Mouse (Mus musculus) heart, embryonic 14.5 days (tissue): ENCODE results near the gene Kcnip1. TPM values are rescaled to one million over a fixed set of nuclear protein-coding genes. Genes with fewer than 3 reads are reported as not detected.

ENCODE experiments used
- ATAC-seq: fragments of 200-750 bp; cut with Nextera tagmentation; 2 replicates; pipeline ENCODE4 v1.8.0; 2017; ENCODE audit warnings: low read depth, moderate TSS enrichment; ENCODE audit not compliant: insufficient number of reproducible peaks, insufficient read depth, low FRiP score
- H3K27ac ChIP-seq, 2 experiments: fragments of 200-500 bp in 1 of 2; fragments of 300-500 bp in 1 of 2; sonication (generic) in 1 of 2; replicated peaks in 1 of 2; 2 replicates each; pipeline ENCODE4 v1.5.1; 2012 to 2014; ENCODE audit warnings: low read depth in 2 of 2, low read length in 2 of 2, control low read depth in 1 of 2, mild to moderate bottlenecking in 1 of 2, mixed read lengths in 1 of 2; ENCODE audit not compliant: control insufficient read depth in 1 of 2, insufficient read depth in 1 of 2
- H3K27me3 ChIP-seq: fragments of 300-500 bp; sonication (generic); 2 replicates; pipeline ENCODE4 v1.6.1; 2014; ENCODE audit warnings: mild to moderate bottlenecking, low read length, control low read depth; ENCODE audit not compliant: control insufficient read depth, insufficient read depth
- H3K36me3 ChIP-seq: fragments of 300-500 bp; sonication (generic); 2 replicates; pipeline ENCODE4 v1.6.1; 2014; ENCODE audit warnings: mild to moderate bottlenecking, control low read depth, low read length, mixed read lengths; ENCODE audit not compliant: control insufficient read depth, insufficient read depth
- H3K4me1 ChIP-seq, 2 experiments: fragments of 200-500 bp in 1 of 2; fragments of 300-500 bp in 1 of 2; sonication (generic) in 1 of 2; 2 replicates each; pipeline ENCODE4 v1.6.1; 2012 to 2014; ENCODE audit warnings: low read length in 2 of 2, control low read depth in 1 of 2, mixed read lengths in 1 of 2; ENCODE audit not compliant: control insufficient read depth in 2 of 2, insufficient read depth in 2 of 2
- H3K4me2 ChIP-seq: fragments of 300-500 bp; sonication (generic); 2 replicates; pipeline ENCODE4 v1.6.1; 2014; ENCODE audit warnings: mild to moderate bottlenecking, low read length
- H3K4me3 ChIP-seq, 2 experiments: fragments of 200-500 bp in 1 of 2; fragments of 300-500 bp in 1 of 2; sonication (generic) in 1 of 2; 2 replicates each; pipeline ENCODE4 v1.5.1; 2012 to 2014; ENCODE audit warnings: low read length in 2 of 2, mild to moderate bottlenecking in 2 of 2, control low read depth in 1 of 2, low read depth in 1 of 2, moderate library complexity in 1 of 2; ENCODE audit not compliant: control insufficient read depth in 1 of 2, insufficient read depth in 1 of 2
- H3K9ac ChIP-seq: fragments of 300-500 bp; sonication (generic); 2 replicates; pipeline ENCODE4 v1.6.1; 2014; ENCODE audit warnings: mild to moderate bottlenecking, low read length
- H3K9me3 ChIP-seq: fragments of 300-500 bp; sonication (generic); 2 replicates; pipeline ENCODE4 v1.6.1; 2016; ENCODE audit warnings: low read length, control low read depth; ENCODE audit not compliant: control insufficient read depth
- WGBS: fragments of 180-500 bp; shearing (Covaris S2); extraction: QIAGEN DNeasy Blood & Tissue Kit; methylation state at CpG from one replicate; pipeline ENCODE4 v1.1.7; 2014; 5-methylcytosine and 5-hydroxymethylcytosine counted together
- polyA plus RNA-seq: library from polyadenylated mRNA; unstranded; fragments of >200 nt; fragmentation: Nextera tagmentation; extraction: Ambion mirVana; gene quantifications from 2 replicates; pipeline ENCODE4 v1.2.1, GENCODE M21; 2014

Kcnip1 gene
- polyA plus RNA-seq, 1 experiment from 2014 or later = 0.11 TPM

- H3K27me3 ChIP-seq = no peaks in the 10 kb centered on the region
- ATAC-seq = no peak
- H3K4me1 ChIP-seq = no peaks in the 10 kb centered on the region
- WGBS = 78% methylated on average over 2 of the region's 2 CpGs
- no peak overlapping the region for H3K4me3 ChIP-seq
- no peaks in the 10 kb centered on the region for H3K9me3 ChIP-seq
- no peak overlapping the region for H3K27ac ChIP-seq
- H3K4me2 ChIP-seq = no peak overlapping the region
- no peak overlapping the region for H3K9ac ChIP-seq
- no peaks in the 10 kb centered on the region for H3K36me3 ChIP-seq
These were observed 91.2 kb downstream of the Kcnip1 start for GRCm38 (mm10) chr11:33901783-33902182.

- H3K4me3 ChIP-seq = no peak overlapping the region
- H3K27me3 ChIP-seq = no peaks in the 10 kb centered on the region
- H3K27ac ChIP-seq = no peak overlapping the region
- ATAC-seq = no peak
- H3K9me3 ChIP-seq = no peaks in the 10 kb centered on the region
- H3K9ac ChIP-seq = no peak overlapping the region
- no peaks in the 10 kb centered on the region for H3K36me3 ChIP-seq
- H3K4me1 ChIP-seq = no peaks in the 10 kb centered on the region
- 68% methylated on average over 4 of the region's 4 CpGs for whole genome bisulfite sequencing
- no peak overlapping the region for H3K4me2 ChIP-seq
These were observed 101.9 kb downstream of the Kcnip1 start for GRCm38 (mm10) chr11:33891084-33891483.

GRCm38 (mm10) chr11:33890382-33890781, 102.6 kb downstream of the Kcnip1 start:
- H3K27ac ChIP-seq = no peak overlapping the region

GRCm38 (mm10) chr11:33887660-33888059, 105.3 kb downstream of the Kcnip1 start:
- ATAC-seq = no peak
- Histone ChIP-seq H3K4me3 (no peak overlapping the region), H3K27ac (no peak overlapping the region), H3K9ac (no peak overlapping the region), H3K36me3 (no peaks in the 10 kb centered on the region), H3K9me3 (no peaks in the 10 kb centered on the region), H3K4me1 (no peaks in the 10 kb centered on the region), H3K27me3 (no peaks in the 10 kb centered on the region), H3K4me2 (no peak overlapping the region)
- 65% methylated on average over 3 of the region's 3 CpGs for WGBS

More at GRCm38 (mm10) chr11:33890382-33890781, 102.6 kb downstream of the Kcnip1 start:
- no peak overlapping the region for H3K4me3 ChIP-seq
- no peaks in the 10 kb centered on the region for H3K27me3 ChIP-seq
- H3K4me2 ChIP-seq = no peak overlapping the region
- ATAC-seq = no peak
- 79% methylated on average over 2 of the region's 2 CpGs for WGBS
- H3K4me1 ChIP-seq = no peaks in the 10 kb centered on the region
- no peaks in the 10 kb centered on the region for H3K36me3 ChIP-seq
- no peak overlapping the region for H3K9ac ChIP-seq
- no peaks in the 10 kb centered on the region for H3K9me3 ChIP-seq

GRCm38 (mm10) chr11:33885981-33886380, 107.0 kb downstream of the Kcnip1 start:
- no peak for ATAC-seq
- H3K27me3 ChIP-seq = no peaks in the 10 kb centered on the region
- H3K36me3 ChIP-seq = no peaks in the 10 kb centered on the region
- 63% methylated on average over 4 of the region's 4 CpGs for WGBS
- H3K9me3 ChIP-seq = no peaks in the 10 kb centered on the region
- H3K4me2 ChIP-seq = no peak overlapping the region
- H3K9ac ChIP-seq = no peak overlapping the region
- no peaks in the 10 kb centered on the region for H3K4me1 ChIP-seq
- H3K4me3 ChIP-seq = no peak overlapping the region
- H3K27ac ChIP-seq = no peak overlapping the region

- Histone ChIP-seq H3K27ac (no peak overlapping the region), H3K9me3 (no peaks in the 10 kb centered on the region), H3K36me3 (no peaks in the 10 kb centered on the region), H3K4me2 (no peak overlapping the region), H3K27me3 (no peaks in the 10 kb centered on the region), H3K4me1 (no peaks in the 10 kb centered on the region), H3K4me3 (no peak overlapping the region), H3K9ac (no peak overlapping the region)
- WGBS = 67% methylated on average over 5 of the region's 5 CpGs
- ATAC-seq = no peak
These were observed 110.1 kb downstream of the Kcnip1 start for GRCm38 (mm10) chr11:33882731-33883328.

GRCm38 (mm10) chr11:33874925-33875324, 118.0 kb downstream of the Kcnip1 start:
- Histone ChIP-seq H3K36me3 (no peaks in the 10 kb centered on the region), H3K9ac (no peak overlapping the region), H3K9me3 (peaks cover 10% of the 10 kb centered on the region), H3K4me1 (peaks cover 20 to 25% of the 10 kb centered on the region in 2 experiments), H3K4me2 (no peak overlapping the region), H3K27me3 (no peaks in the 10 kb centered on the region), H3K27ac (no peak overlapping the region), H3K4me3 (no peak overlapping the region)
- no peak for ATAC-seq
